9 mouse cellular contexts compared by ENCODE assay signal in the genomic region with DNA sequence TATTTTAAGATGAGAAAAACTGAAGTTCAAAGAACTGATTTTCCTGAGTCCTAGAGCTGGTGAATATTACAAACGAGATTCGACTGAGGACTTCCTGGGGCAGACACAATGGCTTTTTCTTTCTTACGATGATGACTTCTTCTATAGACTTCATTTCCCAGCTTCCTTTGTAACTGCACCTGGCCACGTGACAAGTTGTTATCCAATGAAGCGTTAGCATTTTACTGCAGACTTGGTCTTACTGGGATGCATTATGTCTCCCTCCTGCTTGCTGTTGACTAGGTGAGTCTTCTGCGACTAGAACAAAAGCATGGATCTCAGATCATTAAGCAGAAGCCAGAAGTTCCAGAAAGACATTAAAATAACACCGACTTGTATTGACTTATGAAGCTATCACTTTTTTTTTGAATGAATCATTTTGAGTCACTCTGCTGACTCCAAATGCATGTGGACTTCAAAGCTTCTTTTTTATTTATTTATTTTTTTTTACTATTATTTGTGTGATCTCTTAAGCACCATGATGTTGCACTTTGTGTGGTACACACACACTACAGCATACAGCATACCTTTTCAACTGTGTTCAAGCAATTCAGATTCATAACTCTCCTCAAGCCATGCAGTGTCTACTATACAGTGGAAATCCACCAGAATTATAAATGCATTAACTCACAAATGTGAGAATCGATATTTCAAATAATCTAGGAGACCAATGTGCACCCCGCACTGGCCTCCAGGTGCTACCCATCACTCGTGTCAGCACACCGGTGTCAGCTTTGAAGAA.
DNase-seq lines count a peak whose midpoint lies in the region; ATAC-seq lines count a peak whose summit lies in the region.
"Had no signal": no experiment of that assay in that cellular context is flagged by ENCODE, and none has a peak within 500 bp of the region (broad histone marks: within the 10 kb centered on the region; RNA-seq: fewer than 3 reads in every experiment).

No protein-coding gene starts in this region.

- DNase-seq in retina, postnatal 1 day, result peak; percentile 41
- DNase-seq in retina, embryonic 14.5 days (ENCODE audit: low spot score), result no peak
- no peak for DNase-seq in lung, postnatal 4 days
- no peak for DNase-seq in thymus, postnatal 14 days
- DNase-seq: heart, postnatal 14 days; liver, embryonic 13.5 days had no signal

- no peak overlapping the region for H3K4me3 ChIP-seq in forebrain, embryonic 13.5 days
- H3K4me3 ChIP-seq in limb, embryonic 15.5 days, result no peak overlapping the region
- H3K4me3 ChIP-seq: liver, embryonic 13.5 days had no signal

- no peak overlapping the region for H3K9ac ChIP-seq in forebrain, embryonic 13.5 days
- H3K9ac ChIP-seq in limb, embryonic 15.5 days, result no peak overlapping the region
- H3K9ac ChIP-seq: liver, embryonic 13.5 days had no signal

- peaks cover 29% of the 10 kb centered on the region for H3K4me1 ChIP-seq in forebrain, embryonic 13.5 days
- H3K4me1 ChIP-seq in limb, embryonic 15.5 days, result peaks cover 24% of the 10 kb centered on the region

- H3K27ac ChIP-seq in forebrain, embryonic 13.5 days, result peak overlapping the region; percentile 73
- peak overlapping the region; percentile 85; the same call in 1 of the 2 replicates for H3K27ac ChIP-seq in limb, embryonic 15.5 days

- ATAC-seq in forebrain, embryonic 13.5 days, result peak; percentile 79
- ATAC-seq in limb, embryonic 15.5 days (ENCODE audit: insufficient number of reproducible peaks, low FRiP score, low TSS enrichment, low read depth), result no peak
- ATAC-seq in megakaryocyte, adult 5-6 weeks (ENCODE audit: poor library complexity, severe bottlenecking), result no peak

- WGBS in forebrain, embryonic 13.5 days, result 50% methylated on average over 11 of the region's 11 CpGs
- WGBS in limb, embryonic 15.5 days, result 72% methylated on average over 11 of the region's 11 CpGs

- no peak overlapping the region for H3K4me2 ChIP-seq in forebrain, embryonic 13.5 days
- H3K4me2 ChIP-seq in limb, embryonic 15.5 days, result no peak overlapping the region
- H3K4me2 ChIP-seq: liver, embryonic 13.5 days had no signal

- no peaks in the 10 kb centered on the region; the same call in 1 of the 2 replicates for H3K9me3 ChIP-seq in forebrain, embryonic 13.5 days (replicated peaks)
- no peaks in the 10 kb centered on the region for H3K9me3 ChIP-seq in limb, embryonic 15.5 days
- H3K9me3 ChIP-seq: liver, embryonic 13.5 days had no signal

- no peaks in the 10 kb centered on the region for H3K27me3 ChIP-seq in forebrain, embryonic 13.5 days
- no peaks in the 10 kb centered on the region for H3K27me3 ChIP-seq in limb, embryonic 15.5 days
- H3K27me3 ChIP-seq: liver, embryonic 13.5 days had no signal

- no peaks in the 10 kb centered on the region for H3K36me3 ChIP-seq in forebrain, embryonic 13.5 days (ENCODE audit: poor library complexity, severe bottlenecking)
- H3K36me3 ChIP-seq in limb, embryonic 15.5 days, result no peaks in the 10 kb centered on the region
- H3K36me3 ChIP-seq: liver, embryonic 13.5 days had no signal
